Mouse (Mus musculus) midbrain, postnatal 0 days (tissue): Measurements from ENCODE around the gene Srsf3. TPM values are rescaled to one million over a fixed set of nuclear protein-coding genes. Genes with fewer than 3 reads are reported as not detected.

ENCODE experiments used
- ATAC-seq: fragments of 200-750 bp; cut with Nextera tagmentation; 2 replicates; pipeline ENCODE4 v1.8.0; 2017; ENCODE audit warnings: moderate number of reproducible peaks, mild to moderate bottlenecking, moderate TSS enrichment, moderate library complexity; ENCODE audit not compliant: low FRiP score
- DNase-seq: peaks from one replicate; pipeline ENCODE4 v3.0.0-alpha.2; 2015; ENCODE audit warnings: low spot score
- H3K27ac ChIP-seq: fragments of 300-500 bp; sonication (generic); 2 replicates; pipeline ENCODE4 v1.5.1; 2014; ENCODE audit warnings: low read depth, mild to moderate bottlenecking, low read length, mixed read lengths
- H3K27me3 ChIP-seq: fragments of 300-500 bp; sonication (generic); 2 replicates; pipeline ENCODE4 v1.6.1; 2014; ENCODE audit warnings: low read length, control low read depth, mixed read lengths; ENCODE audit not compliant: insufficient read depth
- H3K36me3 ChIP-seq: fragments of 300-500 bp; sonication (generic); 2 replicates; pipeline ENCODE4 v1.6.1; 2014; ENCODE audit warnings: low read length, control low read depth, mixed read lengths; ENCODE audit not compliant: insufficient read depth
- H3K4me1 ChIP-seq: fragments of 300-500 bp; sonication (generic); 2 replicates; pipeline ENCODE4 v1.6.1; 2014; ENCODE audit warnings: mild to moderate bottlenecking, control low read depth, antibody characterized with exemption, low read length, mixed read lengths; ENCODE audit not compliant: insufficient read depth
- H3K4me2 ChIP-seq: fragments of 300-500 bp; sonication (generic); 2 replicates; pipeline ENCODE4 v1.6.1; 2014; ENCODE audit warnings: low read depth, mild to moderate bottlenecking, low read length, mixed read lengths; ENCODE audit not compliant: poor library complexity, severe bottlenecking
- H3K4me3 ChIP-seq: fragments of 300-500 bp; sonication (generic); 2 replicates; pipeline ENCODE4 v1.5.1; 2014; ENCODE audit warnings: low read depth, mild to moderate bottlenecking, low read length, moderate library complexity
- H3K9ac ChIP-seq: fragments of 300-500 bp; sonication (generic); replicated peaks from 2 replicates; pipeline ENCODE4 v1.6.1; 2014; ENCODE audit warnings: mild to moderate bottlenecking, low read length, moderate library complexity, mixed read lengths; ENCODE audit not compliant: poor library complexity, severe bottlenecking
- H3K9me3 ChIP-seq: fragments of 300-500 bp; sonication (generic); 2 replicates; pipeline ENCODE4 v1.6.1; 2016; ENCODE audit warnings: low read length, control low read depth
- CTCF ChIP-seq: IDR thresholded peaks from 2 replicates; pipeline ENCODE4 v1.5.1; 2016; ENCODE audit warnings: antibody characterized with exemption, mild to moderate bottlenecking
- WGBS: fragments of 180-500 bp; shearing (Covaris S2); extraction: QIAGEN DNeasy Blood & Tissue Kit; methylation state at CpG from one replicate; pipeline ENCODE4 v1.1.7; 2014; 5-methylcytosine and 5-hydroxymethylcytosine counted together
- polyA plus RNA-seq: library from polyadenylated mRNA; unstranded; fragments of >200 nt; fragmentation: Nextera tagmentation; extraction: Ambion mirVana; gene quantifications from 2 replicates; pipeline ENCODE4 v1.2.1, GENCODE M21; 2015
- total RNA-seq: library from RNA; depleted of rRNA; stranded (reverse); fragments of >200 nt; gene quantifications from 2 replicates; pipeline ENCODE4 v1.2.3, GENCODE M21; 2014; rRNA removed

Gene Srsf3
- total RNA-seq (119 and 193 TPM in 2 replicates), polyA plus RNA-seq (284 and 296 TPM in 2 replicates)

GRCm38 (mm10) chr17:29032274-29033069 lies at the start of gene Srsf3:
Gene Srsf3 (plus strand): TSS chr17:29032628.
- Histone ChIP-seq H3K4me1 (0 out of 2 replicates have a peak, but pooled peaks cover 3% of the 10 kb centered on the region), H3K9ac (peak within 1 kb of the TSS; percentile 96), H3K27me3 (no peaks in the 10 kb centered on the region), H3K36me3 (peaks cover 10% of the 10 kb centered on the region; the same call in 1 of the 2 replicates), H3K4me2 (peak within 1 kb of the TSS; percentile 88), H3K4me3 (peak within 1 kb of the TSS; percentile 52), H3K27ac (peak within 1 kb of the TSS; percentile 99), H3K9me3 (no peaks in the 10 kb centered on the region)
- peak; percentile 100 for DNase-seq
- TF ChIP-seq CTCF = no peak
- WGBS = under 1% methylated on average over 73 of the region's 77 CpGs
- peak; percentile 99 for ATAC-seq

DNA sequence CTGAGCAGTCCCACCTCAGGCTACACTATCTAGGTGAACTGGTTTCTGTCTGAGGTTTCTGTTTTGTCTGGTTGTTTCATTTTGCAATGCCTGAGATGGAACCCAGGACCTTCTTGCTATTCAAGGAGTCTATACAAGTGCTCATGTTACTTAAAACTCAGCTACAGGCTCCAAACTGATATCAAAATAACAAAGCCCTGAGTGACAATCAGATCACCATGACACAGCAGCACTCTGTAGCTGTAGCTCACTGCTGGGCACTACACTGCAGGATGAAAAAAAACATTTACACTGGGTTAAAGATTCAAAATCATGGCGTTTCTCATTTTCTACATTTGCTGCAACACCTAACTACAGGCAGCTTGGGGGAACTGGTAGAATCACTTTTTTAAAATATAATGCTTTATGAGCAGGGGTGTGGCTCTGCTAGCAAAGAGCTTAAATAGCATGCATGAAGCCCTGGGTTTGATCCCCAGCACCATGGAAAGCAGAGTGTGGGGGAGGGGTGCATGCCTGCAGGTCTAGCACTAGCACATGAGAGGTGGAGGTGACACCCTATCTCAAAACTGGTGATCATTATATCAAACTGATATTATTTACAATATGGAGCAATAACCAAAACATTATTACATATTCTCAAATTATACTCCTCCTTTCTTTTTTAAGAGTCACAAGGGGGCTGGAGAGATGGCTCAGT lies 47.6 kb upstream of the Srsf3 start:
- H3K4me2 ChIP-seq = no peak overlapping the region
- DNase-seq (no peak), ATAC-seq (no peak)
- H3K4me1 ChIP-seq = no peaks in the 10 kb centered on the region
- H3K36me3 ChIP-seq = peaks cover 45% of the 10 kb centered on the region
- H3K9ac ChIP-seq = no peak overlapping the region
- H3K9me3 ChIP-seq = no peaks in the 10 kb centered on the region
- H3K4me3 ChIP-seq = no peak overlapping the region
- H3K27ac ChIP-seq = no peak overlapping the region
- 93% methylated on average over 1 of the region's 1 CpGs for WGBS
- H3K27me3 ChIP-seq = no peaks in the 10 kb centered on the region
- TF ChIP-seq CTCF = no peak

DNA sequence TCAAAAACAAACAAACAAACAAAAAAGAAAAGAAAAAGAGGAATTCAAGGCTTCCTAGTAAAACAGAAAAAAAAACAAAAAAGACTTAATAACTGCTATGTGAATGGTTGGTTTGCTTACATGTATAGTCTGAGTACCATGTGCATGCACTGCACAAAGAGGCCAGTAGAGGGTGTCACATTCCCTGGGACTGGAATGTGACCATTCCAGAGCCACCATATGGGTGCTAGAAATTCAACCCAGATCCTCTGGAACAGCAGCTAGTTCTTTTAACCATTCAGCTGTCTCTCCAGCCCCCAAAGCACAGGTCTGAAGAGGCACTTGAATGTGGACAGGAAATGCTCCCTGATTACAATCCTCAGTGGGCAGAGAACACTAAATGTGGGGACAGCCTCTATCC lies 45.6 kb upstream of the Srsf3 start:
- Histone ChIP-seq H3K4me1 (no peaks in the 10 kb centered on the region), H3K27me3 (no peaks in the 10 kb centered on the region), H3K9ac (no peak overlapping the region), H3K27ac (no peak overlapping the region), H3K4me2 (no peak overlapping the region), H3K9me3 (no peaks in the 10 kb centered on the region), H3K4me3 (no peak overlapping the region), H3K36me3 (peaks cover 51% of the 10 kb centered on the region)
- no peak for ATAC-seq
- DNase-seq = peak; percentile 15
- TF ChIP-seq CTCF = peak; percentile 63

DNA sequence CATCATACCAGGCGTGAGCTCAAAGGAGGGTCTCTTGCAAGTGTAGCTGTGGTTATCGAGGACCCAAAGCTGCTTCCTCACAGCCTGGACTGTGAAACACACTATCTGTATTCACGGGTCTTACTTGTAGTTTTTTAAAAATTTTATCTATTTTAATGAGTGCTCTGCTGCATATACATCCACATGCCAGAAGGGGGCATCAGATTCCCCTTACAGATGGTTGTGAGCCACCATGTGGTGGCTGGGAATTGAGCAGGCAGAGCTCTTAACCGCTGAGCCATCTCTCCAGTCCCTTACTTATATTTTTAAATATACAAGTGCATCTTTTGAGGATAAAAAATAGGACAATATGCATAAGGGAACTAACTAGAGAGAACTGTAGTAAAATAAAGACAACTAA lies 44.7 kb upstream of the Srsf3 start:
- peak; percentile 72 for DNase-seq
- Histone ChIP-seq H3K4me1 (no peaks in the 10 kb centered on the region), H3K27me3 (no peaks in the 10 kb centered on the region), H3K4me3 (no peak overlapping the region), H3K4me2 (no peak overlapping the region), H3K27ac (no peak overlapping the region), H3K9ac (no peak overlapping the region), H3K36me3 (peaks cover 48% of the 10 kb centered on the region), H3K9me3 (no peaks in the 10 kb centered on the region)
- ATAC-seq = no peak
- WGBS = 71% methylated on average over 4 of the region's 4 CpGs
- TF ChIP-seq CTCF = peak; percentile 88

DNA sequence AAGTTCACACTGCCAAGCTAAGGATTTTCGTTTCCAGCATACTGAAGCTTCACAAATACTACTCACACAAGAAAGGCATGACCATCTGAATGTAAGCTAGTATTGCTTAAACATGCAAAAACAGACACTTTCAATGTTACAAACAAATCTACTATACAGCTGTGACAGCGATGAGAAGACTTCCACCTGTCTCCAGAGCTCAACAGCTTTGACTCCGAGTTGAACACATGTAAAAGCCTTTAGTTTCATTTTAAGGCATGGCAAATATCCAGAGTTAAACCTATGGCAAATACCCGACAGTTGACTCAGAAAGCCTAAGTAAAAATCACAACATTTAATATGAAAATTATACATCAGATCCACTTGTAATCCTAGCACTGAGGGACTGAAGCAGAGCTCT lies 44.1 kb upstream of the Srsf3 start:
- no peak overlapping the region for H3K4me3 ChIP-seq
- no peak overlapping the region for H3K27ac ChIP-seq
- no peak for TF ChIP-seq CTCF
- no peaks in the 10 kb centered on the region for H3K27me3 ChIP-seq
- no peaks in the 10 kb centered on the region for H3K4me1 ChIP-seq
- no peak for DNase-seq
- no peak overlapping the region for H3K4me2 ChIP-seq
- H3K9me3 ChIP-seq = no peaks in the 10 kb centered on the region
- H3K36me3 ChIP-seq = peaks cover 42% of the 10 kb centered on the region
- ATAC-seq = no peak
- H3K9ac ChIP-seq = no peak overlapping the region
- 90% methylated on average over 4 of the region's 4 CpGs for WGBS

DNA sequence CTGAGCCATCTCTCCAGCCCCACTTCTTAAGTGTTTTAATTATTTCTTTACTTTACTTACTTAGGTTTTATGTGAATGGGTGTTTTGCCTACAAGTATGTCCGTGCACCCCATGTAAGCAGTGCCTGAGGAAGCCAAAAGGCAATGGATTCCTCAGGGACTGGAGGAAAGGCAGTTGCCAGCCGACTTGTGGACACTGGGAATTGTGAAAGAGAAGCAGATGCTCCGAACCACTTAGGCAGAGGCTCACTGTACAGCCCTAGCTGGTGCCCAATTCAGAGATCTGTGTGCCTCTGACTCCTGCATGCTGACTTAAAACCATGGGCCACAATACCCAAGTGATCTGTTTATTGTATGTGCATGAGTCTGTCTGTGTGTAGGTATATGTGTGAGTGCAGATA lies 43.4 kb upstream of the Srsf3 start:
- H3K9ac ChIP-seq = no peak overlapping the region
- TF ChIP-seq CTCF = no peak
- no peaks in the 10 kb centered on the region for H3K4me1 ChIP-seq
- H3K9me3 ChIP-seq = no peaks in the 10 kb centered on the region
- H3K4me2 ChIP-seq = no peak overlapping the region
- no peaks in the 10 kb centered on the region for H3K27me3 ChIP-seq
- no peak overlapping the region for H3K4me3 ChIP-seq
- ATAC-seq (no peak), DNase-seq (no peak)
- no peak overlapping the region for H3K27ac ChIP-seq
- H3K36me3 ChIP-seq = peaks cover 36% of the 10 kb centered on the region
- 82% methylated on average over 3 of the region's 3 CpGs for WGBS
